Comparison of ENCODE assay signal across 9 mouse cellular contexts in genomic region chr1:124517543-124518171, GRCm38 (mm10).
DNase-seq lines count a peak whose midpoint lies in the region; ATAC-seq and TF ChIP-seq lines count a peak whose summit lies in the region.
"Had no signal": no experiment of that assay in that cellular context is flagged by ENCODE, and none has a peak within 500 bp of the region (broad histone marks: within the 10 kb centered on the region; RNA-seq: fewer than 3 reads in every experiment).

No protein-coding gene starts in this region.

- H3K4me1 ChIP-seq in forebrain, postnatal 0 days (ENCODE audit: insufficient read depth) = no peaks in the 10 kb centered on the region
- H3K4me1 ChIP-seq in forebrain, embryonic 13.5 days = no peaks in the 10 kb centered on the region

- intact Hi-C loops in left cerebral cortex, adult 2 months (cut with DNase I) = loop anchor here (10.0 kb wide), 1 partner anchor 183 kb away; no protein-coding TSS in a partner anchor
- intact Hi-C loops in heart, postnatal 25 days (cut with DNase I) = no loop called here

- H3K27ac ChIP-seq in forebrain, postnatal 0 days (ENCODE audit: low read depth, low read length) = no peak overlapping the region
- no peak overlapping the region for H3K27ac ChIP-seq in forebrain, embryonic 13.5 days
- peak overlapping the region; percentile 25; the same call in 1 of the 2 replicates for H3K27ac ChIP-seq in left cerebral cortex, adult 2 months

- H3K9me3 ChIP-seq in forebrain, postnatal 0 days (ENCODE audit: low read length) = no peaks in the 10 kb centered on the region
- no peaks in the 10 kb centered on the region for H3K9me3 ChIP-seq in forebrain, embryonic 13.5 days (replicated peaks)

- no peaks in the 10 kb centered on the region for H3K36me3 ChIP-seq in forebrain, postnatal 0 days (ENCODE audit: insufficient read depth)
- H3K36me3 ChIP-seq in forebrain, embryonic 13.5 days (ENCODE audit: poor library complexity, severe bottlenecking) = no peaks in the 10 kb centered on the region

- no peak overlapping the region for H3K4me2 ChIP-seq in forebrain, postnatal 0 days (ENCODE audit: low read depth)
- no peak overlapping the region for H3K4me2 ChIP-seq in forebrain, embryonic 13.5 days

- WGBS in forebrain, postnatal 0 days = 51% methylated on average over 3 of the region's 3 CpGs
- 55% methylated on average over 3 of the region's 3 CpGs for WGBS in forebrain, embryonic 13.5 days

- H3K27me3 ChIP-seq in forebrain, postnatal 0 days (ENCODE audit: insufficient read depth, low read length) = no peaks in the 10 kb centered on the region
- no peaks in the 10 kb centered on the region for H3K27me3 ChIP-seq in forebrain, embryonic 13.5 days
- H3K27me3 ChIP-seq: CH12.LX had no signal

- no peak overlapping the region for H3K9ac ChIP-seq in forebrain, postnatal 0 days
- H3K9ac ChIP-seq in forebrain, embryonic 13.5 days = no peak overlapping the region

- peak; percentile 64 for TF ChIP-seq CTCF in forebrain, postnatal 0 days (IDR thresholded peaks at IDR 0.05; ENCODE audit: low read depth)
- TF ChIP-seq CTCF in left cerebral cortex, adult 2 months (IDR thresholded peaks at IDR 0.05) = peak; percentile 55

- peak; percentile 68 for DNase-seq in forebrain, postnatal 0 days
- DNase-seq in right cerebral cortex, adult 18-20 months = peak; percentile 26
- DNase-seq in right cerebral cortex, postnatal 25 days = no peak
- DNase-seq in left cerebral cortex, adult 2 months (ENCODE audit: extremely low spot score in 1 of 2, low spot score in 2 of 2) = peak; percentile 14 to 23
- DNase-seq in gastrocnemius, postnatal 10 days = no peak
- DNase-seq in heart, postnatal 25 days (ENCODE audit: low spot score) = no peak
- no peak for DNase-seq in MN1 (ENCODE audit: low spot score)

- ATAC-seq in forebrain, postnatal 0 days = peak; percentile 64; the same call in 1 of the 2 replicates
- no peak for ATAC-seq in forebrain, embryonic 13.5 days

- H3K4me3 ChIP-seq in forebrain, postnatal 0 days (ENCODE audit: low read depth, low read length) = no peak overlapping the region
- H3K4me3 ChIP-seq in forebrain, embryonic 13.5 days = no peak overlapping the region
- no peak overlapping the region for H3K4me3 ChIP-seq in left cerebral cortex, adult 2 months

Comparison
In these comparisons a context has a peak if more than half of its experiments do, and no peak if none do; other contexts are left out.
1. DNase-seq: peak in forebrain, postnatal 0 days (single experiment), right cerebral cortex, adult 18-20 months (single experiment) and left cerebral cortex, adult 2 months (2 of 2); none in right cerebral cortex, postnatal 25 days (single experiment), gastrocnemius, postnatal 10 days (single experiment), heart, postnatal 25 days (single experiment) and MN1 (single experiment).